Mouse (Mus musculus): ENCODE data around the gene Gm19684.
"Not testable (repeated sequence)": the region's sequence is repeated elsewhere in the genome, so short reads cannot be mapped to it uniquely, and the experiment has no call there.

Gm19684 gene

GRCm38 (mm10) chr17:36121352-36122020 lies at the start of gene Gm19684:
Gm19684 (plus strand) TSS chr17:36121678.
- DNase-seq, result peak; percentile 40

GRCm38 (mm10) chr17:36081901-36082300 lies 39.6 kb upstream of the Gm19684 start:
- not testable (repeated sequence) for DNase-seq

- not testable (repeated sequence) for DNase-seq
Measured at GRCm38 (mm10) chr17:36082519-36083232, 38.8 kb upstream of the Gm19684 start.

- DNase-seq, result peak; percentile 69
Measured at GRCm38 (mm10) chr17:36083266-36083869, 38.1 kb upstream of the Gm19684 start.

GRCm38 (mm10) chr17:36083870-36084451 lies 37.5 kb upstream of the Gm19684 start:
- peak; percentile 19 for DNase-seq

GRCm38 (mm10) chr17:36085976-36086375 lies 35.5 kb upstream of the Gm19684 start:
- not testable (repeated sequence) for DNase-seq

GRCm38 (mm10) chr17:36091933-36092332 lies 29.5 kb upstream of the Gm19684 start:
- not testable (repeated sequence) for DNase-seq

GRCm38 (mm10) chr17:36092520-36092919 lies 29.0 kb upstream of the Gm19684 start:
- DNase-seq, result not testable (repeated sequence)

GRCm38 (mm10) chr17:36093936-36094335 lies 27.5 kb upstream of the Gm19684 start:
- DNase-seq, result no peak

GRCm38 (mm10) chr17:36099603-36100002 lies 21.9 kb upstream of the Gm19684 start:
- DNase-seq, result not testable (repeated sequence)

GRCm38 (mm10) chr17:36102091-36102490 lies 19.4 kb upstream of the Gm19684 start:
- DNase-seq, result peak; percentile 58

- DNase-seq, result not testable (repeated sequence)
Measured at GRCm38 (mm10) chr17:36110129-36110528, 11.3 kb upstream of the Gm19684 start.

- DNase-seq, result peak; percentile 59
Measured at GRCm38 (mm10) chr17:36110641-36111509, 10.6 kb upstream of the Gm19684 start.

- not testable (repeated sequence) for DNase-seq
Measured at GRCm38 (mm10) chr17:36111510-36111868, 10.0 kb upstream of the Gm19684 start.

- peak; percentile 70 for DNase-seq
Measured at GRCm38 (mm10) chr17:36113979-36114593, 7.4 kb upstream of the Gm19684 start.

GRCm38 (mm10) chr17:36116545-36116944 lies 4.9 kb upstream of the Gm19684 start:
- not testable (repeated sequence) for DNase-seq

- DNase-seq, result not testable (repeated sequence)
Measured at GRCm38 (mm10) chr17:36120839-36121238, 639 bp upstream of the Gm19684 start.

- DNase-seq, result not testable (repeated sequence)
Measured at GRCm38 (mm10) chr17:36124111-36124510, 2.6 kb downstream of the Gm19684 start.

GRCm38 (mm10) chr17:36128525-36128924 lies 7.0 kb downstream of the Gm19684 start:
- DNase-seq, result not testable (repeated sequence)

GRCm38 (mm10) chr17:36128968-36129817 lies 7.7 kb downstream of the Gm19684 start, which contains the start of gene Gm7030:
Gm7030 (minus strand) TSS chr17:36129425.
- DNase-seq, result peak; percentile 42
